Mouse (Mus musculus) midbrain, embryonic 11.5 days (tissue): ENCODE measurements at regions not wholly inside any gene's neighbourhood (a gene's known extent, or its start where the extent isn't known, plus 50 kb on each side); places are given as distances from the start of the nearest gene placed in this dataset.

Source experiments
- ATAC-seq: fragments of 200-750 bp; cut with Nextera tagmentation; 2 replicates; pipeline ENCODE4 v1.8.0; 2017; ENCODE audit warnings: moderate TSS enrichment, moderate library complexity; ENCODE audit not compliant: low FRiP score
- DNase-seq: peaks from one replicate; pipeline ENCODE4 v3.0.0; 2015; ENCODE audit warnings: low spot score; ENCODE audit errors: missing footprints
- H3K27ac ChIP-seq: fragments of 300-500 bp; sonication (generic); 2 replicates; pipeline ENCODE4 v1.5.1; 2014; ENCODE audit warnings: low read depth, low read length
- H3K27me3 ChIP-seq: fragments of 300-500 bp; sonication (generic); 2 replicates; pipeline ENCODE4 v1.6.1; 2014; ENCODE audit warnings: mild to moderate bottlenecking, low read length, moderate library complexity, mixed read lengths; ENCODE audit not compliant: control insufficient read depth, insufficient read depth
- H3K36me3 ChIP-seq: fragments of 300-500 bp; sonication (generic); 2 replicates; pipeline ENCODE4 v1.6.1; 2014; ENCODE audit warnings: mild to moderate bottlenecking, low read length, moderate library complexity, mixed read lengths; ENCODE audit not compliant: control insufficient read depth, insufficient read depth
- H3K4me1 ChIP-seq: fragments of 300-500 bp; sonication (generic); 2 replicates; pipeline ENCODE4 v1.6.1; 2014; ENCODE audit warnings: low read length; ENCODE audit not compliant: control insufficient read depth, insufficient read depth
- H3K4me2 ChIP-seq: fragments of 300-500 bp; sonication (generic); 2 replicates; pipeline ENCODE4 v1.6.1; 2014; ENCODE audit warnings: mild to moderate bottlenecking, moderate library complexity
- H3K4me3 ChIP-seq: fragments of 300-500 bp; sonication (generic); 2 replicates; pipeline ENCODE4 v1.5.1; 2014; ENCODE audit warnings: low read depth, low read length
- H3K9ac ChIP-seq: fragments of 300-500 bp; sonication (generic); 2 replicates; pipeline ENCODE4 v1.6.1; 2014; ENCODE audit warnings: low read length
- H3K9me3 ChIP-seq: fragments of 300-500 bp; sonication (generic); 2 replicates; pipeline ENCODE4 v1.6.1; 2016; ENCODE audit warnings: low read length; ENCODE audit not compliant: control insufficient read depth
- WGBS: fragments of 180-500 bp; shearing (Covaris S2); extraction: QIAGEN DNeasy Blood & Tissue Kit; methylation state at CpG from one replicate; pipeline ENCODE4 v1.1.7; 2014; 5-methylcytosine and 5-hydroxymethylcytosine counted together

- DNase-seq (no peak), ATAC-seq (no peak)
- Histone ChIP-seq H3K9me3 (no peaks in the 10 kb centered on the region), H3K4me1 (no peaks in the 10 kb centered on the region), H3K9ac (no peak overlapping the region), H3K4me3 (no peak overlapping the region), H3K36me3 (no peaks in the 10 kb centered on the region), H3K27ac (no peak overlapping the region), H3K4me2 (no peak overlapping the region), H3K27me3 (no peaks in the 10 kb centered on the region)
- 74% methylated on average over 1 of the region's 1 CpGs for WGBS
Observed at GRCm38 (mm10) chr2:148161966-148162365, 115.2 kb upstream of the Foxa2 start.

DNA sequence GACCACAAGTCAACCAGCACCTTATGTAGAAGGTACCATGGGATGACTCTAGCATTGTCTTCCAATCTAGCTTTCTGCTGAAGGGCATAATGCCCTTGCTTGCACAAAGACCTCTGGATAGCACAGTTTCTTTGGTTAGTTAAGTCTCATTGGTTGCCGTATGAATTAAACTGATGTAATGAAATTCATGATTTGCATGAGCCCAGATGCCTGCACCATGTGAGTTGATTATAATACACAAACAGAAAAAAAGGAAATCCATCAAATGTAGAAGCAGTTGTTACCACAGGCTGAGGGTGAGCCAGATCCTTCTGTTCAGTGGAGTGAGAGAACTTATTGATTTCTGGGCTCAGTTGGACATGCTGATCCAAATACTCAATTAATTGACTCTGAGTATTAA, 115.8 kb upstream of the Foxa2 start:
- Histone ChIP-seq H3K27me3 (no peaks in the 10 kb centered on the region), H3K9ac (no peak overlapping the region), H3K9me3 (no peaks in the 10 kb centered on the region), H3K4me3 (no peak overlapping the region), H3K4me2 (no peak overlapping the region), H3K36me3 (no peaks in the 10 kb centered on the region), H3K4me1 (no peaks in the 10 kb centered on the region), H3K27ac (no peak overlapping the region)
- 90% methylated on average over 1 of the region's 1 CpGs for WGBS
- no peak for DNase-seq
- no peak for ATAC-seq

DNA sequence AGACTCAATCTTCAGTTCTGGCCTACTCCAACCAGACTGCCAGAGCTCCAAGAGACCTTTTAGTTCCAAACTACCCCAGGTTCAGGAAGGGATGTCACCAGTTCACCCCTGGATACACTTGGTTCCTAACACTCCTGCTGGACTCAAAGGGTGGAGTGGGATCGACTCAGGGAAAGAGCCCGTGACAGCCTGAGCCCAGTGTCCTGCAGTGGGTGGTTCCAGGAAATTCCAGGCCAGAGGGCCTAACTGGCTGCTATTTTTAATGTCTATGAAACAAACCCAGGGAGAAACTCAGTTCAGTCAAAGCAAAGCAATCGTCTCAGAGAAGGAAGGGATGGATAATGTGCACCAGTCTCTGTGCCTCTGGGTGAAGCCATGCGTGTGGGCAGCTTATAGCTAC, 124.3 kb upstream of the Foxa2 start:
- Histone ChIP-seq H3K4me1 (no peaks in the 10 kb centered on the region), H3K27me3 (no peaks in the 10 kb centered on the region), H3K36me3 (no peaks in the 10 kb centered on the region), H3K4me3 (no peak overlapping the region), H3K9ac (no peak overlapping the region), H3K4me2 (no peak overlapping the region), H3K27ac (no peak overlapping the region), H3K9me3 (no peaks in the 10 kb centered on the region)
- 77% methylated on average over 4 of the region's 4 CpGs for WGBS
- ATAC-seq: no peak
- peak; percentile 10 for DNase-seq

- Histone ChIP-seq H3K4me3 (no peak overlapping the region), H3K4me2 (no peak overlapping the region), H3K4me1 (no peaks in the 10 kb centered on the region), H3K36me3 (no peaks in the 10 kb centered on the region), H3K27ac (no peak overlapping the region), H3K9me3 (no peaks in the 10 kb centered on the region), H3K27me3 (no peaks in the 10 kb centered on the region), H3K9ac (no peak overlapping the region)
- WGBS: 44% methylated on average over 1 of the region's 1 CpGs
- DNase-seq: peak; percentile 21
- ATAC-seq: no peak
Observed at GRCm38 (mm10) chr2:148171699-148172098, 124.9 kb upstream of the Foxa2 start.

- H3K4me3 ChIP-seq: no peak overlapping the region
- H3K36me3 ChIP-seq: no peaks in the 10 kb centered on the region
- ATAC-seq (no peak), DNase-seq (peak; percentile 75)
- 85% methylated on average over 8 of the region's 8 CpGs for WGBS
- no peaks in the 10 kb centered on the region for H3K9me3 ChIP-seq
- no peaks in the 10 kb centered on the region for H3K4me1 ChIP-seq
- H3K9ac ChIP-seq: no peak overlapping the region
- no peaks in the 10 kb centered on the region for H3K27me3 ChIP-seq
- H3K27ac ChIP-seq: no peak overlapping the region
- no peak overlapping the region for H3K4me2 ChIP-seq
Observed at GRCm38 (mm10) chr2:148175251-148175927, 128.6 kb upstream of the Foxa2 start.

GRCm38 (mm10) chr2:148180245-148180644, 133.5 kb upstream of the Foxa2 start:
- 91% methylated on average over 2 of the region's 2 CpGs for WGBS

GRCm38 (mm10) chr2:148181518-148181917, 134.7 kb upstream of the Foxa2 start:
- DNase-seq (peak; percentile 60), ATAC-seq (no peak)
- H3K27ac ChIP-seq: no peak overlapping the region
- no peaks in the 10 kb centered on the region for H3K27me3 ChIP-seq
- H3K36me3 ChIP-seq: no peaks in the 10 kb centered on the region
- H3K4me2 ChIP-seq: no peak overlapping the region
- WGBS: 92% methylated on average over 2 of the region's 2 CpGs
- H3K9ac ChIP-seq: no peak overlapping the region
- H3K9me3 ChIP-seq: no peaks in the 10 kb centered on the region
- no peak overlapping the region for H3K4me3 ChIP-seq
- no peaks in the 10 kb centered on the region for H3K4me1 ChIP-seq

More at GRCm38 (mm10) chr2:148180245-148180644, 133.5 kb upstream of the Foxa2 start:
- Histone ChIP-seq H3K4me2 (no peak overlapping the region), H3K36me3 (no peaks in the 10 kb centered on the region), H3K9ac (no peak overlapping the region), H3K4me3 (no peak overlapping the region), H3K9me3 (no peaks in the 10 kb centered on the region), H3K4me1 (no peaks in the 10 kb centered on the region), H3K27me3 (no peaks in the 10 kb centered on the region), H3K27ac (no peak overlapping the region)
- DNase-seq (no peak), ATAC-seq (no peak)

DNA sequence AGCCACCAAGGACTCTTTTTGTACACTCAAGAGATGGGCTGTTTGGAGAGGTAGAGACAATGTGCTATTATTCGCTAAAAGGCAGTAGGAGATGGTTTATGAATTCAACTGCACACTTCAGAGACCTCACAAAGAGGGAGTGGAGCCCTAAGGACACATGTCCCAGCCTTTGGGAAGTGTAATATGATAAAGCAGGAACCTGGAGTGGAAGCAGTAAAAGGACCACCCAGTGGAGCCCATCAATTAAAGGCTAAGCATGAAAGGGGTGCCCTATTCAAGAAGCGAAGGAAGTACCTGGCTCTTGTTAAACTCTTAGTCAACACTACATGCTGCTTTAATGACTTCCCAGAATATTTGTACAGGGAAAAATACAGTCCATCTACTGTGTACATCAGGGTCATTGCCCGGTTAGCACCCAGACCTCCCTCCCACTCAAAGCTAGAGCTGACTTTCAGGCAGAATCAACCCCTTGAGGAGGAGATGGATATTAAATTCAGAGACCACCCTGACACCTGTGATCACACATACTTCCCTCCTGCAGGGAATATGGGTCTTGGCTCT, 135.8 kb upstream of the Foxa2 start:
- H3K4me1 ChIP-seq: no peaks in the 10 kb centered on the region
- no peaks in the 10 kb centered on the region for H3K27me3 ChIP-seq
- H3K9ac ChIP-seq: no peak overlapping the region
- H3K4me3 ChIP-seq: no peak overlapping the region
- H3K36me3 ChIP-seq: no peaks in the 10 kb centered on the region
- ATAC-seq (no peak), DNase-seq (peak; percentile 14)
- no peak overlapping the region for H3K4me2 ChIP-seq
- no peak overlapping the region for H3K27ac ChIP-seq
- no peaks in the 10 kb centered on the region for H3K9me3 ChIP-seq
- 86% methylated on average over 3 of the region's 3 CpGs for WGBS

DNA sequence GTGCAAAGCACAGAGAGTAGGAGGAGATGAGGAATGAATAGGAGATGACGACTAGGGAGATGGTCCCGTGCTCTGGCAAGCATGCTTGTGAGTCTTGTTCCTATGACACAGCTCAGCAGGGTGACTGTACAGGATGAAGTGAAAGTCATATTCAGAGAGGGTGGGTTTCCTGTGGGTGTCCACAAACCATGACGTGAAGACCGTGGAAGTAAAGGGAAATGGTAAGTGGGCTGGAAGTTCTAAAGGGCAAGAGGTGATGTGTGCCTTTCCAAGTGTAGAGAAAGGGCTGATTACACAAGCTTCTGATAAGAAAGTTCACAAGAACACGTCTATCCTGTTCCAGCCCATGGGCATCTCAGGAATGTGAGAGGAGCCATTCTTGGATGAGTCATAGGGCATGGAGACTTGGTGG, 138.0 kb upstream of the Foxa2 start:
- no peak overlapping the region for H3K4me3 ChIP-seq
- no peak overlapping the region for H3K27ac ChIP-seq
- DNase-seq (no peak), ATAC-seq (no peak)
- no peaks in the 10 kb centered on the region for H3K27me3 ChIP-seq
- no peak overlapping the region for H3K9ac ChIP-seq
- no peaks in the 10 kb centered on the region for H3K4me1 ChIP-seq
- WGBS: 86% methylated on average over 5 of the region's 5 CpGs
- no peak overlapping the region for H3K4me2 ChIP-seq
- no peaks in the 10 kb centered on the region for H3K9me3 ChIP-seq
- H3K36me3 ChIP-seq: no peaks in the 10 kb centered on the region
